Mouse (Mus musculus) kidney, adult 18-20 months (tissue): ENCODE results near the gene Baz1a.
"Not testable (repeated sequence)": the region's sequence is repeated elsewhere in the genome, so short reads cannot be mapped to it uniquely, and the experiment has no call there.

Experiments
- DNase-seq: peaks from one replicate; pipeline ENCODE4 v3.0.0; 2021

Gene Baz1a

GRCm38 (mm10) chr12:55006071-55006470 lies 8.1 kb downstream of the Baz1a start:
- DNase-seq = no peak

DNA sequence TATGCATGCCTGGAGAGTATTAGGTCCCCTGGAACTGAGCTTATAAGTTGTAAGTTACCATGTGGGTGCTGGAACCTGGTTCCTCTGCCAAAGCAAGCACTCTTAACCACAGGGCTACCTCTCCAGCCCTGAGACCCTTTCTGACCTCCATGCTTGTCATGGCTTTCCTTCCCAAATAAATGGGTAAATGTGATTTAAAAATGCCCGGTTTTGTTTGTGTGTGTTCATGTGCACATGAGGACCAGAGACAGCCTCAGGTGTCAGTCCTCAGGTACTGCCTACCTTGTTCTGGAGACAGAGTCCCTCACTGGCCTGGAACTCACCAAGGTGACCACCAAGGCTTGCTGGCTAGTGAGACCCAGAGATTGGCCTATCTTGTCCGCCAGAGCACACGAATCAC lies 9.8 kb downstream of the Baz1a start:
- no peak for DNase-seq

GRCm38 (mm10) chr12:55003843-55004242 lies 10.3 kb downstream of the Baz1a start:
- DNase-seq = no peak

GRCm38 (mm10) chr12:55002532-55002931 lies 11.6 kb downstream of the Baz1a start:
- DNase-seq = not testable (repeated sequence)

DNA sequence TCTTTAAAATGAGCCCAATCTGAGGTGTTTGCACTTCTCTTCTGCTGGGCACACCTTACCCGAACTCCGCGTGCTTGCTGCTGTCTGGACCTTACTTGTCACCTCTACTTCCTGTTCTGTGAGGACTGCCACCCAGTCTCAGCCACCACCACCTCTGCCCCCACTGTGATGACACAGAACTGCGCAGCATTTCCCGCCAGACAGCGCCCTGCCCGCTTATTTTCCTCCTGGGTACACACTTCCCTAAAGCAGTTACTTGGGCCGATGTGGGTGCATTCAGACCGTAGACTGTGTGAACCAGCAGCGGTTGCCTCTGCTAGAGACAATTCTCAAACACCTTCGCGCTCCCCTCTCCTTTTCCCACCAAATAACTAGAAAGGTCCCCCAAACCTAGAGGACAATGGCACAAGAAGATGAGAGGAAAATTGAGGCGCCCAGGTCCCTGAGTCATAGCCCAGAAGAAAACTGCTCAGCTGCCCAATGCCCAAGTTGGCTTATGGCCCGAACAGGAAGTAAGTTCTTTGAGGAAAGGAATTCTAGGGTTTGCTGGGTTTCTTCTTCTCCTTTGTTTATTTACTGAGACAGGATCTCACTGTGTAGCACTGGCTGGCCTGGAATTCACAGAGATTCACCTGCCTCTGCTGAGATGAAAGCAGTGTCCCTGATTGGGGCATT lies 15.0 kb downstream of the Baz1a start:
- DNase-seq = no peak

DNA sequence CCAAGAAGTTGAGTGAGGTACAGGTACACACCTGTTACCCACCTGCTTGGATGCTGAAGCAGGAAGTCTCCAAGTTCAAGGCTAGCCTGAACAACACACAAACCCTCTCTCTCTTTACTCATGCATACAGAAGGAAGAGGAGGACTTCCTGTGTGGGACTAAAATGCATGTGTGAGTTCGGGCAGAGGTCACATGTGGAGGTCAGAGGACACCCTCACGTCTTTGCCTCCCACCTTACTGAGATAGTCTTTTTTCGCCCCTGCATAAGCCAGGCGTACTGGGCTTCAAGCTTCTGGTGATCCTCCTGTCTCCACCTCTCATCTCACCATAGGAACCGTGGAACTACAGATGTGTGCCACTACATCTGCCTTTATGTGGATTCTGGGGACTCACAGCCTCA lies 15.7 kb downstream of the Baz1a start:
- DNase-seq = no peak

GRCm38 (mm10) chr12:54996979-54997474 lies 17.1 kb downstream of the Baz1a start:
- DNase-seq = no peak

- no peak for DNase-seq
Observed at GRCm38 (mm10) chr12:54995965-54996364, 18.2 kb downstream of the Baz1a start.

DNA sequence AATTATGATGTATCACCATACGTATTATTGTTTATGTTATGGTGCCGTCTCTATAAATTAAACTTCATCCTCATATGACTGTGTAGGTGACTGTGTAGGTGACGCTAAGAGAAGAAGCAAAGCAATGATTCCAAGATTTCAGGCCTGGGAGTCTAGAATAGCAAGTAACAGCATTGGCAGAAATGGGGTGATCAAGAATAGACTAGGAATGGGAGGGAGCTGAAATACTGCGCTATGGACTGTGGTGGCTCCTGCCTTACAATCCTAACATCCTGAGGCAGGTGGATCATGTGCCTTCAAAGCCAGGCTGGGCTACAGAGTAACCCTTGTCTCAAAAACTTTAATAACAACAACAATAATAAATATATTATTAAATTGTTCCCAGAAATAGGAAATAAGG lies 19.7 kb downstream of the Baz1a start:
- no peak for DNase-seq

- no peak for DNase-seq
Observed at GRCm38 (mm10) chr12:54994068-54994386, 20.1 kb downstream of the Baz1a start.

DNA sequence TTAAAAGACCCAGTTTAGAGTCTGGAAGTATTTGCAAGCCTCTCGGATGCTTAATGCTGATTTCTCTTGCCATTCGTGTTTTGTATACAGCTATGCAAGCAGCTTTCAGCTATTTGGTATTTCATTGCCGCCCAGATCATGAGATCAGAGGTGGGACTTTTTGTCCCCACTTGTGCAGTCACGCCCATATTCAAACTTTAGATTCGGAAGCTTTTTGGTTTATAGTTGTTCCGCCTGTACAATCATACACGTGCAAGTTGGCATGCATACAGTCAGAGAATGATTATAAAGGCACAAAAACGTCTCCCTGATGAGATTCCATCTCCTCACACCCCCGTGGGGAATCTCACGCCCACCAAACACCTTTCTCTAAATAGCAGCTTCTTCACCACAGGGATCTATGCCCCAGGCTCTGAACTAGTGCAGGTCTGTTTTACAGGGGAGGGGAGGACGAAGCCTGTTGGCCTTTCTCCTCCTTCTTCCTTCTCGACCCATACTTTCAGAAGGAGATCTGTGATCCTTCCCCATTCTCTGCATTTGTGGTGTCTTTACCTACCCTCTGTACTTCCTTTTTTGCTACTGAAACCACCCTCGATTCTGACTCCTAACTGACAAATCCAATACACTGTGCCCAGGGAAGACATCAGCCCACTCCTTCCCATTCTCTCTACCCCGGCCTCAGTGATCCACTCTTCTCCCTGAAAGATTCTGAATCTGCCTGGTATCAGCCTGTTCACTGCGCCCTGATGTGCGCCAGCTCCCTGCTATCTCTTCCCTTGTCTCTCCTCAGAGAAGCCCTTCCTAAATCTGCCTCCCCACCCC lies 20.7 kb downstream of the Baz1a start:
- DNase-seq = no peak

- no peak for DNase-seq
Observed at GRCm38 (mm10) chr12:54992814-54993213, 21.3 kb downstream of the Baz1a start.

DNA sequence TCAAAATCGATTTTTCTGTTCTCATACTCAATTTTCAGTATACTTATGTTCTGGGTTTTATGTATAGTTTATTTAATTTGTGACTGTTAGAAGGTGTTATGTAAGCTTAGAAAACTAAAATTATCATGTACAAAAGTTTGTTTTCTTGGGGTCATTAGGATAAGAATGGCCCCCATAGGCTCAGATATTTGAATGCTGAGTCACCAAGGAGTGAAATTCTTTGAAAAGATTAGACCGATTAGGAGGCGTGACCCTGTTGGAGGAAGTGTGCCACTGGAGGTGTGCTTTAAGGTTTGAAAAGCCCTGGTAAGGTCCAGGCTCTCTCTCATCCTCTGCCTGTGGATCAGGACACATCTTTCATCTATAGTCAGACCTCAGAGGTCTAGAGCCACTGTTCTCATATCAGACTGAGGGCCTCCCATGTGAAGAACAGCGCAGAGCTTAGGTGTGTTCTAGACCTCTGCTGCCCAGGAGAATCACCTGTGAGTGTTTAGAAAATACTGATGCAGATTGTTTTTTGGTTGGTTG lies 25.8 kb downstream of the Baz1a start:
- no peak for DNase-seq

DNA sequence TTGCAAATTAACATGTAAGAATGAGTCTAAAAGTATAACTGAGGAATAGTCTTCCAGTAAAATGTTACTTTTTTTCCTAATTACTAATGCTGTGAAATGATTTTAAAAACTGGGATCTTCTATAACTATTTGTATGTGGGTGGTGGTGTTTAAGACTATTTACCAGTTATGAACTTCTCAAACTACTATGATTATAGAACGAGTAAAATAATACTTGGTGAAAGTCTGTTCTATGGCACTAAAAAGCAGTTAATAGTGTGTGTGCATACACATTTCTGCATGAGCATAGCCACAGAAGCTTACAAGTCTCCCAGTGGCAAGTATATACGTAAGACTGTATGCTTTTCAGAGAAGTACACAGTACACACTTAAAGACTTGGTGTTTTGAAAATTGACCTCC lies 27.0 kb downstream of the Baz1a start:
- DNase-seq = no peak

- DNase-seq = peak; percentile 81
Observed at GRCm38 (mm10) chr12:54986052-54986717, 28.0 kb downstream of the Baz1a start, which contains the start of gene Gm20403. Gene Gm20403 (minus strand): TSS chr12:54986529.

DNA sequence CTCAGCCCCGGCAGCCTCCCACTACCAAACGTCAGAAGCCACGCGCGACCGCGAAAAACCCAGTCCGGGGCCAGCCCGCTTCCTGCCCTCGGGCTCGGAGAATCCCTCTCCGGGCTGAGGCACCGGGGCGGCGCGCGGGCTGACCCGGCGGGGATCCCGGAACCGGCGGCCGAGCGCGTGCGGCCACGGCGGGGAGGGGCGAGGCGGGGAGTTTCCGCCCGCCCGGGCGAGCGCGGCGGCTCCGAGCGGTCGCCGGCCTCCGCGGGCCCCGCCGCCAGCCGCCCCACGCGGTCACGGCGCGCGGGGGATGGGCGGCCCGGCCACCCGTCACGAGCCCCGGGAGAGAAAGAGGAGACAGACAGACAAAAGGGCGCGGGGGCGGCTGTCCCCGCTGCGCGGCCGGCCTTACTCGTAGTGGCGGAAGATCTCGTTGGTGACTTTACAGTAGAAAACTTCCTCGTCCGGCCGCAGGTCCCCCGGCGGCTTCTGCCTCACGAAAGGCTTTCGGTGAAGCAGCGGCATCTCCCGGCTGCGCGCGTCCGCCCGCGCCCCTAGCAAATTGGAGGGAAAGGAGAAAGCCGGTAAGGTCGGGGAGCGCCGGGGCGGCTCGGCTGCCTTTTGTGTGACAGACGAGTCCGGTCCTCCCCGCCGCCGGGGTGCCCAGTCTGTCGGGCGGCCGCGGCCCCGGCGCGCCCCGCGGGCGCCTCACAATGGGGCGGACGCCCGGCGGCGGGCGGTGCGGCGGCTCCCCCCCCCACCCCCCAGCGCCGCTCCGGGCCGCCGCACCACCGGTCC lies 28.7 kb downstream of the Baz1a start:
- peak; percentile 78 for DNase-seq

GRCm38 (mm10) chr12:54984701-54985256 lies 29.4 kb downstream of the Baz1a start:
- DNase-seq = peak; percentile 72

- DNase-seq = no peak
Observed at GRCm38 (mm10) chr12:54982935-54983715, 31.0 kb downstream of the Baz1a start.

GRCm38 (mm10) chr12:54981962-54982361 lies 32.2 kb downstream of the Baz1a start:
- no peak for DNase-seq

GRCm38 (mm10) chr12:54980939-54981338 lies 33.2 kb downstream of the Baz1a start:
- no peak for DNase-seq

DNA sequence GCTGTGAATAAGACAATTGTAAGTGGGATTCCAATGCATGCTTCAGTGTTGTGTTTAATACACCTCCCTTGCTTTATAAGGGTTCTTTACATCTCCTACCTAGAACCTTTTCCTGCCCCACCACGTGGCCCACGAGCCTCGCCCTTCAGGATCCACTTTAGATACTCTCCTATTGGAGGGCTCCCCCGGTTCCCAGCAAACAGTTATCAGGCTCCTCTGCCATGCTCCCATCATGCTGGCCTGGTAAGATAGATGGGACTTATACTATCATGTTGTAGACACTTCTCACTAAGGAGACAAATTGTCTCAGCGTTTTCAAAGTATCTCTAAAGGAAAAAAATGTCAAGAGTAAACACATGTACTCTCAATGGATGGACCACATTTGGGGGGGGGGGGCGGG lies 33.6 kb downstream of the Baz1a start:
- DNase-seq = no peak
